Mouse (Mus musculus) forebrain, embryonic 11.5 days (tissue): ENCODE results near the gene Setdb1. TPM values are rescaled to one million over a fixed set of nuclear protein-coding genes. Genes with fewer than 3 reads are reported as not detected.
A peak's percentile ranks its signal among the peaks of the same experiment; 100 is the strongest.

ENCODE experiments used
- ATAC-seq: fragments of 200-750 bp; cut with Nextera tagmentation; replicated peaks from 2 replicates; pipeline ENCODE4 v1.8.0; 2017; ENCODE audit warnings: moderate TSS enrichment; ENCODE audit not compliant: low FRiP score
- DNase-seq: peaks from one replicate; pipeline ENCODE4 v3.0.0-alpha.2; 2017; ENCODE audit warnings: low spot score
- H3K27ac ChIP-seq: fragments of 300-500 bp; sonication (generic); 2 replicates; pipeline ENCODE4 v1.5.1; 2014; ENCODE audit warnings: low read depth, low read length
- H3K27me3 ChIP-seq: fragments of 300-500 bp; sonication (generic); 2 replicates; pipeline ENCODE4 v1.6.1; 2014; ENCODE audit warnings: mild to moderate bottlenecking, low read length, mixed read lengths; ENCODE audit not compliant: control insufficient read depth, insufficient read depth
- H3K36me3 ChIP-seq: fragments of 300-500 bp; sonication (generic); 2 replicates; pipeline ENCODE4 v1.6.1; 2014; ENCODE audit warnings: mild to moderate bottlenecking, low read length, moderate library complexity, mixed read lengths; ENCODE audit not compliant: control insufficient read depth, insufficient read depth
- H3K4me1 ChIP-seq: fragments of 300-500 bp; sonication (generic); replicated peaks from 2 replicates; pipeline ENCODE4 v1.6.1; 2014; ENCODE audit warnings: low read length, mixed read lengths; ENCODE audit not compliant: control insufficient read depth, insufficient read depth
- H3K4me2 ChIP-seq: fragments of 300-500 bp; sonication (generic); 2 replicates; pipeline ENCODE4 v1.6.1; 2014; ENCODE audit warnings: low read depth, mild to moderate bottlenecking, low read length, moderate library complexity, mixed read lengths; ENCODE audit not compliant: severe bottlenecking
- H3K4me3 ChIP-seq: fragments of 300-500 bp; sonication (generic); 2 replicates; pipeline ENCODE4 v1.5.1; 2014; ENCODE audit warnings: low read depth, low read length
- H3K9ac ChIP-seq: fragments of 300-500 bp; sonication (generic); 2 replicates; pipeline ENCODE4 v1.6.1; 2014; ENCODE audit warnings: low read length
- H3K9me3 ChIP-seq: fragments of 300-500 bp; sonication (generic); 2 replicates; pipeline ENCODE4 v1.6.1; 2016; ENCODE audit warnings: low read length, mixed read lengths; ENCODE audit not compliant: control insufficient read depth
- WGBS: fragments of 180-500 bp; shearing (Covaris S2); extraction: QIAGEN DNeasy Blood & Tissue Kit; methylation state at CpG from one replicate; pipeline ENCODE4 v1.1.7; 2014; 5-methylcytosine and 5-hydroxymethylcytosine counted together
- polyA plus RNA-seq: library from polyadenylated mRNA; unstranded; fragments of >200 nt; fragmentation: Nextera tagmentation; extraction: Ambion mirVana; gene quantifications from 2 replicates; pipeline ENCODE4 v1.2.1, GENCODE M21; 2014

The Setdb1 gene
- polyA plus RNA-seq, 1 experiment from 2014 or later, result 76.7 TPM

GRCm38 (mm10) chr3:95315844-95316550 lies 41.0 kb downstream of the Setdb1 start:
- H3K4me3 ChIP-seq, result peak overlapping the region; percentile 93
- H3K27me3 ChIP-seq, result no peaks in the 10 kb centered on the region
- peaks cover 11% of the 10 kb centered on the region; the same call in 1 of the 2 replicates for H3K4me1 ChIP-seq
- H3K9me3 ChIP-seq, result no peaks in the 10 kb centered on the region
- DNase-seq, result no peak
- ATAC-seq, result no peak
- no peaks in the 10 kb centered on the region; the same call in 1 of the 2 replicates for H3K36me3 ChIP-seq
- 13% methylated on average over 9 of the region's 9 CpGs for WGBS
- peak overlapping the region; percentile 71 for H3K4me2 ChIP-seq
- peak overlapping the region; percentile 93; the same call in 1 of the 2 replicates for H3K27ac ChIP-seq
- peak overlapping the region; percentile 99 for H3K9ac ChIP-seq

DNA sequence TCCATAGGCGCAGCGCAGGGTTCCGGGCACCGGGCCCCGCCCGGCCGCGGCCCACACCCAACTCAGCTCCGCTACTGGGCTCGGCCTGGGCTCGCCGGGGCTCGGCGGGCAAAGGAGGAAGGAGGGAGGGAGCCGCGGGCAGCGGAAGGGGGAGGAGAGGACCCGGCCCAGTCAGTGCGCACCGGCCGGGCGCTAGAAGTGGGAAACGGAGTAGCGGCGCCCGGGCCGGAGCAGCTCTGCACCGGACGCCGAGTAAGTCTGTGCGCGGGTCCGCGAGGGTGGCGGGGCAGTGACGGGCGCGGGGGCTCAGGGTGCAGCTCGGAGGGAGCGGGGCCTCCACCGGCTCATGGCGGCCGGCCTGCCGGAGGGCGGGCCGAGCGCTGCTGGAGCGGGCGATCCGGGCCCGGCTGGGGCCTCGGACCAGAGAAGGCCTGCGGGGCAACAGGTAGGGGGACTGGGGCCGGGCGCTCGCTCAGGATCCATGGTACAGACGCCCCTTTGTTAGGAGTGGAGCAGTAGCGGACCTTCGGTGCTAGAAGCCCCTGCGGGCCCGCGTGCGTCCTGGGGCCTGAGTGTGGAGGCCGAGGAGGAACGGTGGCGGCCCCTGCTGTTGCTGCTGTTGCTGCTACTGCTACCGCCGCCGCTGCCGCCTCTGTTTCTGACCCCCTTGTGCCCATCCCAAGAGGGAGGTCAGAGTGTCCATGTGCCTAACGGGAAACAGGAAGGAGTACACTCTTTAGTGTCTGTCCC lies 41.7 kb downstream of the Setdb1 start:
- no peaks in the 10 kb centered on the region for H3K9me3 ChIP-seq
- H3K4me2 ChIP-seq, result peak overlapping the region; percentile 71
- H3K36me3 ChIP-seq, result no peaks in the 10 kb centered on the region; the same call in 1 of the 2 replicates
- peak overlapping the region; percentile 99 for H3K9ac ChIP-seq
- H3K4me3 ChIP-seq, result peak overlapping the region; percentile 93
- no peaks in the 10 kb centered on the region for H3K27me3 ChIP-seq
- WGBS, result 0% methylated on average over 63 of the region's 71 CpGs
- peaks cover 10% of the 10 kb centered on the region; the same call in 1 of the 2 replicates for H3K4me1 ChIP-seq
- DNase-seq, result peak; percentile 93
- peak overlapping the region; percentile 93 for H3K27ac ChIP-seq
- ATAC-seq, result peak; percentile 90

DNA sequence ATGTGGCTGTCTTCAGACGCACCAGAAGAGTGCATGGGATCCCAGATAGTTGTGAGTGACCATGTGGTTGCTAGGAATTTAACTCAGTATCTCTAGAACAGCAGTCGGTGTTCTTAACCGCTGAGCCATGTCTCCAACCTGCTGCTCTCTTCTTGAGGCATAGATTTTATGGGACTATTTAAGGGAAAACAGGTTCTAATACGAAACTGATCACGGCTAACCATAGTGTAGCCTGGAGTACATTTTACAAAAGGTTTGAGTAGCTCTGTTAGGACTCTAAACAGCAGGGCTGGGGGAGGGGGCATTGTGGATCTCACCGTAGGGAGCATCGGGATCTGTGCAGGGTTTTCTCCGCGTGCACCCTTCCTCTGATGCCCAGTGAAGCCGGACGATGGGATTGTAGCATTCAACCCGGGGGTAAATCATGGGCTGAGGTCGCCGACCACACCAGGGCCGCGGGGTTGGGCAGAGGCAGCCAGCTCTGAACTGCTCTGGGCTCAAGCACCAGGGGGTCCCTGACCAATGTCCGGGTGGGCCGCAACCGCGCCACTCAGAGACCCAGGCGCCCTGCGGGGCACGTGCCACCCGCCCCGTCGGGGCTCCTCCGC lies 42.4 kb downstream of the Setdb1 start, which contains the start of gene Cers2:
Cers2 (plus strand) TSS at position 306 of the 608 bp plus-strand sequence.
- DNase-seq, result no peak
- no peak for ATAC-seq
- no peaks in the 10 kb centered on the region for H3K27me3 ChIP-seq
- no peaks in the 10 kb centered on the region for H3K9me3 ChIP-seq
- peak within 1 kb of the TSS; percentile 99 for H3K9ac ChIP-seq
- WGBS, result 2% methylated on average over 27 of the region's 27 CpGs
- H3K4me3 ChIP-seq, result peak within 1 kb of the TSS; percentile 93
- H3K4me2 ChIP-seq, result peak within 1 kb of the TSS; percentile 71
- peak within 1 kb of the TSS; percentile 93 for H3K27ac ChIP-seq
- no peaks in the 10 kb centered on the region for H3K36me3 ChIP-seq
- H3K4me1 ChIP-seq, result peaks cover 7% of the 10 kb centered on the region; the same call in 1 of the 2 replicates

DNA sequence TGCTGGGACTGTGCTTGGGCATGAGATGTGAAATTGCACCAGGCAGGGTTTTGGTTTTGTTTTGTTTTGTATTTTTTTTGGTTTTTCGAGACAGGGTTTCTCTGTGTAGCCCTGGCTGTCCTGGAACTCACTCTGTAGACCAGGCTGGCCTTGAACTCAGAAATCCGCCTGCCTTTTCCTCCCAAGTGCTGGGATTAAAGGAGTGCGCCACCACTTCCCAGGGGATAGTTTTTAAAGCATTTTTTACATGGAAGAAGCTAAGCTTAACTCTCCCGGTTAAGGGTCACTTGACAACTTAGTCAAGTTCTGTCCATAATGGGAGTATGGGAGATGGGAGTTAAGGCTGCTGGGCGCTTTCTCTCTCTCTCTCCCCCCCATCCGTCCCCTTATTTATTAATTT lies 42.9 kb downstream of the Setdb1 start:
- Histone ChIP-seq H3K27ac (no peak overlapping the region), H3K27me3 (no peaks in the 10 kb centered on the region), H3K4me1 (peaks cover 7% of the 10 kb centered on the region; the same call in 1 of the 2 replicates), H3K9ac (peak overlapping the region; percentile 99), H3K4me2 (peak overlapping the region; percentile 71), H3K4me3 (peak overlapping the region; percentile 93; the same call in 1 of the 2 replicates), H3K36me3 (no peaks in the 10 kb centered on the region), H3K9me3 (no peaks in the 10 kb centered on the region)
- no peak for DNase-seq
- WGBS, result 57% methylated on average over 6 of the region's 6 CpGs
- no peak for ATAC-seq

- DNase-seq (no peak), ATAC-seq (no peak)
- peaks cover 7% of the 10 kb centered on the region; the same call in 1 of the 2 replicates for H3K4me1 ChIP-seq
- 49% methylated on average over 7 of the region's 7 CpGs for WGBS
- no peaks in the 10 kb centered on the region for H3K36me3 ChIP-seq
- no peaks in the 10 kb centered on the region for H3K27me3 ChIP-seq
- H3K4me2 ChIP-seq, result no peak overlapping the region
- no peak overlapping the region for H3K27ac ChIP-seq
- H3K9ac ChIP-seq, result 0 out of 2 replicates have a peak overlapping the region, but pooled peaks have one; percentile 5
- H3K4me3 ChIP-seq, result no peak overlapping the region
- no peaks in the 10 kb centered on the region for H3K9me3 ChIP-seq
Measured at GRCm38 (mm10) chr3:95313476-95313875, 43.5 kb downstream of the Setdb1 start.

- no peak overlapping the region for H3K9ac ChIP-seq
- no peak for ATAC-seq
- no peaks in the 10 kb centered on the region for H3K36me3 ChIP-seq
- H3K9me3 ChIP-seq, result no peaks in the 10 kb centered on the region
- H3K4me2 ChIP-seq, result no peak overlapping the region
- H3K4me1 ChIP-seq, result peaks cover 5% of the 10 kb centered on the region; the same call in 1 of the 2 replicates
- H3K4me3 ChIP-seq, result no peak overlapping the region
- no peaks in the 10 kb centered on the region for H3K27me3 ChIP-seq
- no peak overlapping the region; the same call in 1 of the 2 replicates for H3K27ac ChIP-seq
- no peak for DNase-seq
- WGBS, result 85% methylated on average over 6 of the region's 6 CpGs
Measured at GRCm38 (mm10) chr3:95312623-95313022, 44.4 kb downstream of the Setdb1 start.

DNA sequence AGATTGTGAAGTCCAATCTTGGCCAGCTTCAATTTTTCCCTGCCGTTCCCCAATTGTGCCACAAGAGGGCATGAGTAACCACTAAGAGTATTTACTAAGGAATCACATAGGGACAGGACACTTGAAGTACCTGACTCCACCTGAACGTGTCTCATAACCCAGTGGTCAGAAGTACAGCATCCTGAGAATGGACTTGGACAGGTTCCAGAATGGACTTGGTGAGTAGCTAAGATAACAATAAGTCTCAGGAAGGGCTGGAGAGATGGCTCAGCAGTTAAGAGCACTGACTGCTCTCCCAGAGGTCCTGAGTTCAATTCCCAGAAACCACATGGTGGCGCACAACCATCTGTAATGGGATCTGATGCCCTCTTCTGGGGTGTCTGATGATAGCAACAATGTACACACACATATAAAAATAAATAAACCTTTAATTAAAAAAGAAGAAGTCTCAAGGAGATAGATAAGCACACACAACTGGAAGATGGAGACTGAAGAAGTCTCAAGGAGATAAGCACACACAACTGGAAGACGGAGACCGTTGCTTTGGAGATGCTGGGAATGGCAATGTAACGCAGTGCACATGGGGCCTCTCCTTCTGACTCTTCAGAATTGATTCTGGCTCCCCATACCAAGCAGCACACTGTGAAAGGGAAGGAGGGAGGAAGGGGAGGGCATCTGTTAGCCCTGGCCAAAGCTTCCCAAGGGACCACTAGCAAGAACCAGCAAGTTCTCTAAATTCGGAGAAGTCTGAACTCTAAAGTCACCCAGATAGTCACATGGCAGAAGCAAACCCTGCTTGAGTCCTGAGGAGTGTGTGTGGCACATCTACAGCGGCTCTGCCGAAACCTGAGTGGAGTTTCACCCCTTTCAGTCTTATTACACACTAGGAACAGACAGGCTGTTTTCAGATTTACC lies 45.8 kb downstream of the Setdb1 start:
- no peaks in the 10 kb centered on the region for H3K36me3 ChIP-seq
- 65% methylated on average over 9 of the region's 9 CpGs for WGBS
- no peaks in the 10 kb centered on the region for H3K27me3 ChIP-seq
- H3K9me3 ChIP-seq, result no peaks in the 10 kb centered on the region
- H3K9ac ChIP-seq, result no peak overlapping the region
- ATAC-seq, result no peak
- H3K4me3 ChIP-seq, result no peak overlapping the region
- no peak overlapping the region for H3K4me2 ChIP-seq
- peak; percentile 67 for DNase-seq
- H3K27ac ChIP-seq, result no peak overlapping the region
- H3K4me1 ChIP-seq, result 0 out of 2 replicates have a peak, but pooled peaks cover 3% of the 10 kb centered on the region
